Mouse (Mus musculus) midbrain, embryonic 13.5 days (tissue): ENCODE results near the gene Snap29. TPM values are rescaled to one million over a fixed set of nuclear protein-coding genes. Genes with fewer than 3 reads are reported as not detected.

Source experiments
- ATAC-seq: fragments of 200-750 bp; cut with Nextera tagmentation; 2 replicates; pipeline ENCODE4 v1.8.0; 2017; ENCODE audit warnings: mild to moderate bottlenecking, moderate TSS enrichment, moderate library complexity
- H3K27ac ChIP-seq: fragments of 300-500 bp; sonication (generic); 2 replicates; pipeline ENCODE4 v1.5.1; 2015; ENCODE audit warnings: inconsistent platforms, mild to moderate bottlenecking, moderate library complexity
- H3K27me3 ChIP-seq: fragments of 300-500 bp; sonication (generic); 2 replicates; pipeline ENCODE4 v1.6.1; 2015; ENCODE audit warnings: mild to moderate bottlenecking, inconsistent platforms
- H3K36me3 ChIP-seq: fragments of 300-500 bp; sonication (generic); 2 replicates; pipeline ENCODE4 v1.6.1; 2015; ENCODE audit warnings: mild to moderate bottlenecking, inconsistent platforms
- H3K4me1 ChIP-seq: fragments of 300-500 bp; sonication (generic); replicated peaks from 2 replicates; pipeline ENCODE4 v1.6.1; 2015; ENCODE audit warnings: inconsistent platforms
- H3K4me2 ChIP-seq: fragments of 300-500 bp; sonication (generic); replicated peaks from 2 replicates; pipeline ENCODE4 v1.6.1; 2015; ENCODE audit warnings: moderate library complexity, mild to moderate bottlenecking, inconsistent platforms
- H3K4me3 ChIP-seq: fragments of 300-500 bp; sonication (generic); replicated peaks from 2 replicates; pipeline ENCODE4 v1.5.1; 2015; ENCODE audit warnings: mild to moderate bottlenecking, inconsistent platforms
- H3K9ac ChIP-seq: fragments of 300-500 bp; sonication (generic); replicated peaks from 2 replicates; pipeline ENCODE4 v1.6.1; 2015; ENCODE audit warnings: mild to moderate bottlenecking, inconsistent platforms
- H3K9me3 ChIP-seq: fragments of 300-500 bp; sonication (generic); 2 replicates; pipeline ENCODE4 v1.6.1; 2016; ENCODE audit warnings: mild to moderate bottlenecking, inconsistent platforms
- WGBS: fragments of 180-500 bp; shearing (Covaris S2); methylation state at CpG from one replicate; pipeline ENCODE4 v1.1.7; 2015; 5-methylcytosine and 5-hydroxymethylcytosine counted together
- polyA plus RNA-seq: library from polyadenylated mRNA; unstranded; fragments of >200 nt; fragmentation: Nextera tagmentation; extraction: Ambion mirVana; gene quantifications from 2 replicates; pipeline ENCODE4 v1.2.1, GENCODE M21; 2015

Gene Snap29
- polyA plus RNA-seq, 1 experiment from 2014 or later, result 23.3 TPM

GRCm38 (mm10) chr16:17432576-17432975, 26.8 kb downstream of the Snap29 start:
- no peak overlapping the region for H3K4me2 ChIP-seq
- 96% methylated on average over 2 of the region's 2 CpGs for WGBS
- no peaks in the 10 kb centered on the region for H3K4me1 ChIP-seq
- no peaks in the 10 kb centered on the region for H3K9me3 ChIP-seq
- H3K36me3 ChIP-seq, result peaks cover 27% of the 10 kb centered on the region
- H3K4me3 ChIP-seq, result no peak overlapping the region
- no peaks in the 10 kb centered on the region for H3K27me3 ChIP-seq
- no peak overlapping the region for H3K9ac ChIP-seq
- ATAC-seq, result no peak
- H3K27ac ChIP-seq, result no peak overlapping the region

- Histone ChIP-seq H3K36me3 (peaks cover 14% of the 10 kb centered on the region), H3K9me3 (no peaks in the 10 kb centered on the region), H3K4me3 (peak within 1 kb of the TSS; percentile 89), H3K27me3 (no peaks in the 10 kb centered on the region), H3K4me1 (peaks cover 31% of the 10 kb centered on the region), H3K27ac (peak within 1 kb of the TSS; percentile 96), H3K9ac (peak within 1 kb of the TSS; percentile 93), H3K4me2 (peak within 1 kb of the TSS; percentile 96)
- under 1% methylated on average over 63 of the region's 63 CpGs for whole genome bisulfite sequencing
- peak; percentile 97 for ATAC-seq
These were observed 46.0 kb downstream of the Snap29 start, which contains the start of gene Crkl for GRCm38 (mm10) chr16:17451541-17452372. Gene Crkl, plus strand, starts transcription at chr16:17451987.

- Histone ChIP-seq H3K4me3 (peak overlapping the region; percentile 89), H3K4me1 (peaks cover 34% of the 10 kb centered on the region), H3K36me3 (peaks cover 20% of the 10 kb centered on the region), H3K27ac (peak overlapping the region; percentile 96), H3K9ac (peak overlapping the region; percentile 93), H3K9me3 (no peaks in the 10 kb centered on the region), H3K4me2 (peak overlapping the region; percentile 96), H3K27me3 (no peaks in the 10 kb centered on the region)
- ATAC-seq, result peak; percentile 55; the same call in 1 of the 2 replicates
- under 1% methylated on average over 24 of the region's 24 CpGs for WGBS
These were observed 46.6 kb downstream of the Snap29 start for GRCm38 (mm10) chr16:17452373-17452715.

- H3K9me3 ChIP-seq, result no peaks in the 10 kb centered on the region
- no peaks in the 10 kb centered on the region for H3K27me3 ChIP-seq
- H3K36me3 ChIP-seq, result peaks cover 48% of the 10 kb centered on the region
- H3K4me3 ChIP-seq, result no peak overlapping the region
- H3K4me1 ChIP-seq, result peaks cover 30% of the 10 kb centered on the region
- no peak overlapping the region for H3K9ac ChIP-seq
- H3K4me2 ChIP-seq, result no peak overlapping the region
- WGBS, result 100% methylated on average over 1 of the region's 1 CpGs
- no peak for ATAC-seq
- no peak overlapping the region for H3K27ac ChIP-seq
These were observed 51.1 kb downstream of the Snap29 start for GRCm38 (mm10) chr16:17456901-17457300.

- WGBS, result 90% methylated on average over 4 of the region's 4 CpGs
- H3K27me3 ChIP-seq, result no peaks in the 10 kb centered on the region
- peaks cover 45% of the 10 kb centered on the region for H3K36me3 ChIP-seq
- H3K9me3 ChIP-seq, result no peaks in the 10 kb centered on the region
- H3K4me2 ChIP-seq, result no peak overlapping the region
- peaks cover 15% of the 10 kb centered on the region for H3K4me1 ChIP-seq
- no peak for ATAC-seq
- H3K4me3 ChIP-seq, result no peak overlapping the region
- no peak overlapping the region for H3K27ac ChIP-seq
- H3K9ac ChIP-seq, result no peak overlapping the region
These were observed 54.5 kb downstream of the Snap29 start for GRCm38 (mm10) chr16:17460254-17460653.

- peaks cover 35% of the 10 kb centered on the region for H3K36me3 ChIP-seq
- ATAC-seq, result no peak
- H3K9ac ChIP-seq, result no peak overlapping the region
- no peaks in the 10 kb centered on the region for H3K27me3 ChIP-seq
- peaks cover 4% of the 10 kb centered on the region for H3K4me1 ChIP-seq
- WGBS, result 97% methylated on average over 1 of the region's 1 CpGs
- no peaks in the 10 kb centered on the region for H3K9me3 ChIP-seq
- no peak overlapping the region for H3K27ac ChIP-seq
- H3K4me3 ChIP-seq, result no peak overlapping the region
- no peak overlapping the region for H3K4me2 ChIP-seq
These were observed 55.8 kb downstream of the Snap29 start for GRCm38 (mm10) chr16:17461596-17461995.

- H3K4me1 ChIP-seq, result no peaks in the 10 kb centered on the region
- 96% methylated on average over 2 of the region's 2 CpGs for WGBS
- no peaks in the 10 kb centered on the region for H3K27me3 ChIP-seq
- H3K4me3 ChIP-seq, result no peak overlapping the region
- no peak overlapping the region for H3K4me2 ChIP-seq
- no peak overlapping the region for H3K9ac ChIP-seq
- ATAC-seq, result no peak
- H3K9me3 ChIP-seq, result no peaks in the 10 kb centered on the region
- H3K27ac ChIP-seq, result no peak overlapping the region
- H3K36me3 ChIP-seq, result peaks cover 20% of the 10 kb centered on the region
These were observed 57.4 kb downstream of the Snap29 start for GRCm38 (mm10) chr16:17463184-17463583.

GRCm38 (mm10) chr16:17466875-17467663, 61.3 kb downstream of the Snap29 start:
- Histone ChIP-seq H3K4me2 (no peak overlapping the region), H3K36me3 (peaks cover 16% of the 10 kb centered on the region), H3K27ac (no peak overlapping the region), H3K4me1 (no peaks in the 10 kb centered on the region), H3K27me3 (no peaks in the 10 kb centered on the region), H3K9ac (no peak overlapping the region), H3K4me3 (no peak overlapping the region), H3K9me3 (no peaks in the 10 kb centered on the region)
- WGBS, result 94% methylated on average over 4 of the region's 4 CpGs
- no peak for ATAC-seq

GRCm38 (mm10) chr16:17472498-17472897, 66.7 kb downstream of the Snap29 start:
- H3K27ac ChIP-seq, result no peak overlapping the region
- WGBS, result 92% methylated on average over 6 of the region's 6 CpGs
- no peak for ATAC-seq
- H3K36me3 ChIP-seq, result peaks cover 20% of the 10 kb centered on the region
- no peaks in the 10 kb centered on the region for H3K27me3 ChIP-seq
- H3K4me3 ChIP-seq, result no peak overlapping the region
- no peak overlapping the region for H3K9ac ChIP-seq
- H3K4me1 ChIP-seq, result 0 out of 2 replicates have a peak, but pooled peaks cover 2% of the 10 kb centered on the region
- H3K4me2 ChIP-seq, result no peak overlapping the region
- H3K9me3 ChIP-seq, result no peaks in the 10 kb centered on the region

- Histone ChIP-seq H3K4me3 (no peak overlapping the region), H3K9me3 (no peaks in the 10 kb centered on the region), H3K36me3 (peaks cover 15% of the 10 kb centered on the region), H3K4me1 (0 out of 2 replicates have a peak, but pooled peaks cover 9% of the 10 kb centered on the region), H3K9ac (no peak overlapping the region), H3K4me2 (no peak overlapping the region), H3K27ac (no peak overlapping the region), H3K27me3 (no peaks in the 10 kb centered on the region)
- ATAC-seq, result no peak
These were observed 68.3 kb downstream of the Snap29 start for GRCm38 (mm10) chr16:17474091-17474490.

GRCm38 (mm10) chr16:17474761-17475160, 69.0 kb downstream of the Snap29 start:
- no peak overlapping the region for H3K27ac ChIP-seq
- no peak for ATAC-seq
- H3K9me3 ChIP-seq, result no peaks in the 10 kb centered on the region
- peaks cover 11% of the 10 kb centered on the region for H3K36me3 ChIP-seq
- 0 out of 2 replicates have a peak, but pooled peaks cover 9% of the 10 kb centered on the region for H3K4me1 ChIP-seq
- H3K4me2 ChIP-seq, result no peak overlapping the region
- H3K4me3 ChIP-seq, result no peak overlapping the region
- H3K27me3 ChIP-seq, result no peaks in the 10 kb centered on the region
- H3K9ac ChIP-seq, result no peak overlapping the region
- 93% methylated on average over 2 of the region's 2 CpGs for WGBS

- no peak for ATAC-seq
- no peak overlapping the region for H3K4me3 ChIP-seq
- 92% methylated on average over 4 of the region's 4 CpGs for WGBS
- peaks cover 6% of the 10 kb centered on the region for H3K36me3 ChIP-seq
- H3K9me3 ChIP-seq, result no peaks in the 10 kb centered on the region
- H3K27me3 ChIP-seq, result no peaks in the 10 kb centered on the region
- 0 out of 2 replicates have a peak, but pooled peaks cover 9% of the 10 kb centered on the region for H3K4me1 ChIP-seq
- H3K27ac ChIP-seq, result no peak overlapping the region
- no peak overlapping the region for H3K4me2 ChIP-seq
- H3K9ac ChIP-seq, result no peak overlapping the region
These were observed 69.5 kb downstream of the Snap29 start for GRCm38 (mm10) chr16:17475326-17475725.
